Mouse (Mus musculus) sigmoid colon, adult 10 weeks (tissue): ENCODE results near the gene Tcf7l2. TPM values are rescaled to one million over a fixed set of nuclear protein-coding genes. Genes with fewer than 3 reads are reported as not detected.

Experiments
- polyA plus RNA-seq: library from polyadenylated mRNA; stranded (reverse); fragments of 350-450 nt; fragmentation: Illumina TruSeq; extraction: RNeasy Lipid Tissue Mini Kit (QIAGEN cat#74804); gene quantifications from one replicate; pipeline ENCODE4 v1.2.3, GENCODE M21; 2014; ENCODE audit warnings: low read depth, low replicate concordance

Gene Tcf7l2
- polyA plus RNA-seq = 103 TPM

DNA sequence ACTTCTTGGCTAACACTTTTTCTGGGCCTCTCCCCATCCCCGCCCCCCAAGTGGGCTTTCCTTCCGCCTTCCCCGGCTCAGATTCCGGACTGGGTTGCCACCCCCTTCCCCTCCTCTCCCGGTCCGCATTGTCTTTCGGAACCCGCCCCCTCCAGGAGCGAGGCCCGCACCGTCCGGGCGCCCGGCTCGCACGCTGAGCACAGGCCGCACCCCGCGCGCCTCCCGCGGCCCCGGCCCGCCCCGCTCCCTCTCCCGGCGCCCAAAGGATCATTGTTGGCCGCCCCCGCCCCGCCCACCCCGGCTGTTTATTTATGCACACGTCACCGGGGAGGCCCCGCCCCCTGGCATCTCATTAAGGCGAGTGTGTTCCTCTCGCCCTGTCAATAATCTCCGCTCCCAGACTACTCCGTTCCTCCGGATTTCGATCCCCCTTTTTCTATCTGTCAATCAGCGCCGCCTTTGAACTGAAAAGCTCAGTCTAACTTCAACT lies at the start of gene Tcf7l2:
TSS of gene Tcf7l2 (plus strand) at position 382 of the 490 bp plus-strand sequence.

